9 mouse cellular contexts compared by ENCODE assay signal in the genomic region with DNA sequence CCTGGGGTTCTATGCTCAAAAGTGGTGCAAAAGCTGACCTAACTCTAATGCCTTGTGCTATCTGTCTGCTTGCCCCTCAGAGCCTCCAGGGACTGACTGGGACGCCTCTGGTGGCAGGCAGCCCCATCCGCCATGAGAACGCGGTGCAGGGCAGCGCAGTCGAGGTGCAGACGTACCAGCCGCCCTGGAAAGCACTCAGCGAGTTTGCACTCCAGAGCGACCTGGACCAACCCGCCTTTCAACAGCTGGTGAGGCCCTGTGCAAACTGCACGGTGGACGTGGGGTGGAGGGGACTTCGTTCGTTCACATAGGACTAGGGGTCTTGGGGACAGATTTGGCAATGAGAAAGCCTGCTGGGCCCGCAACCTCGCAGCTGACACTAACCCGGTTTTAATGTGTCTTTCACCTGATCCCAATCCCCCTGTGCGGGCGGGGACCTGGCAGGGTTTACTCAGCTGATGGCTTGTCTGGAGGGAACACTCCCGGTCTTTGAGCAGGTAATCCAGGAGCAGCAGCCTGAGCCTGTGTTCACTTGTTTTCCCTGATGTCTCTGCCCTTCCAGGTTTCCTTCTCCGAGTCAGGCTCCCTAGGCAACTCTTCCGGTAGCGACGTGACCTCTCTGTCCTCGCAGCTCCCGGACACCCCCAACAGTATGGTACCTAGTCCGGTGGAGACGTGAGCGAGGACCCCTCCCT. TPM values are rescaled to one million over a fixed set of nuclear protein-coding genes. Genes with fewer than 3 reads are reported as not detected.
DNase-seq lines count a peak whose midpoint lies in the region; ATAC-seq lines count a peak whose summit lies in the region.
"Had no signal": no experiment of that assay in that cellular context is flagged by ENCODE, and none has a peak within 500 bp of the region (broad histone marks: within the 10 kb centered on the region; RNA-seq: fewer than 3 reads in every experiment).

No protein-coding gene starts in this region.

- H3K27ac ChIP-seq in heart, embryonic 11.5 days (ENCODE audit: low read depth, low read length): no peak overlapping the region
- no peak overlapping the region for H3K27ac ChIP-seq in neural tube, embryonic 12.5 days

- H3K9ac ChIP-seq in heart, embryonic 11.5 days (ENCODE audit: low read depth, low read length): no peak overlapping the region
- 0 out of 2 replicates have a peak overlapping the region, but pooled peaks have one; percentile 29 for H3K9ac ChIP-seq in neural tube, embryonic 12.5 days

- H3K4me3 ChIP-seq in heart, embryonic 11.5 days (ENCODE audit: low read depth, low read length): peak overlapping the region; percentile 40
- peak overlapping the region; percentile 38 for H3K4me3 ChIP-seq in neural tube, embryonic 12.5 days

- H3K9me3 ChIP-seq in heart, embryonic 11.5 days (replicated peaks; ENCODE audit: control insufficient read depth, low read length): no peaks in the 10 kb centered on the region
- no peaks in the 10 kb centered on the region for H3K9me3 ChIP-seq in neural tube, embryonic 12.5 days

- 2% methylated on average over 30 of the region's 30 CpGs for WGBS in heart, embryonic 11.5 days (ENCODE audit: insufficient replicate concordance)
- under 1% methylated on average over 30 of the region's 30 CpGs for WGBS in neural tube, embryonic 12.5 days

- no peaks in the 10 kb centered on the region for H3K36me3 ChIP-seq in heart, embryonic 11.5 days (ENCODE audit: control insufficient read depth, insufficient read depth, low read length)
- no peaks in the 10 kb centered on the region for H3K36me3 ChIP-seq in neural tube, embryonic 12.5 days
- H3K36me3 ChIP-seq: G1E had no signal

- H3K4me2 ChIP-seq in heart, embryonic 11.5 days: peak overlapping the region; percentile 59
- H3K4me2 ChIP-seq in neural tube, embryonic 12.5 days (replicated peaks): peak overlapping the region; percentile 45

- no peak for ATAC-seq in frontal cortex, adult (ENCODE audit: low TSS enrichment)
- ATAC-seq in heart, embryonic 11.5 days (replicated peaks; ENCODE audit: insufficient number of reproducible peaks, low FRiP score, low TSS enrichment): no peak
- ATAC-seq in neural tube, embryonic 12.5 days (ENCODE audit: low FRiP score, low read depth): no peak

- peaks cover 90% of the 10 kb centered on the region for H3K27me3 ChIP-seq in heart, embryonic 11.5 days (ENCODE audit: control insufficient read depth, insufficient read depth, low read length)
- peaks cover 97% of the 10 kb centered on the region for H3K27me3 ChIP-seq in neural tube, embryonic 12.5 days (replicated peaks)

- peaks cover 28% of the 10 kb centered on the region for H3K4me1 ChIP-seq in heart, embryonic 11.5 days (ENCODE audit: control insufficient read depth, insufficient read depth, low read length)
- peaks cover 42% of the 10 kb centered on the region for H3K4me1 ChIP-seq in neural tube, embryonic 12.5 days

- peak; percentile 31 to 39 for DNase-seq in frontal cortex, postnatal 36 days (ENCODE audit: low spot score in 2 of 2)
- DNase-seq in thymus, postnatal 36 days: peak; percentile 16 to 21
- DNase-seq in thymus, adult 18-20 months: no peak
- DNase-seq in kidney, postnatal 10 days: peak; percentile 39
- DNase-seq in gastrocnemius, postnatal 14 days: no peak

- intact Hi-C loops in gastrocnemius, postnatal 14 days (cut with DNase I; ENCODE audit: low total_unique reads): no loop called here

RNA-seq across cellular contexts. Expression of a gene that starts 6.5 kb away (rescaled TPM):
- polyA plus RNA-seq in heart, embryonic 11.5 days (2014; fragmentation: Nextera tagmentation; extraction: Ambion mirVana): 0.69 and 2.1 TPM in 2 replicates
- 46.4 and 62.5 TPM in 2 replicates for polyA plus RNA-seq in neural tube, embryonic 12.5 days (2016; fragmentation: Nextera tagmentation; extraction: Ambion mirVana)
- not detected for total RNA-seq in gastrocnemius, postnatal 14 days (2021)
- total RNA-seq: G1E had no signal

RNA-seq across cellular contexts. Expression of a gene that starts 33.0 kb away (rescaled TPM):
- 283 and 296 TPM in 2 replicates for polyA plus RNA-seq in heart, embryonic 11.5 days (2014; fragmentation: Nextera tagmentation; extraction: Ambion mirVana)
- 120 and 124 TPM in 2 replicates for polyA plus RNA-seq in neural tube, embryonic 12.5 days (2016; fragmentation: Nextera tagmentation; extraction: Ambion mirVana)
- total RNA-seq in gastrocnemius, postnatal 14 days (2021): 100 to 1,000 TPM; 229 to 279 TPM

Comparison
In these comparisons a context has a peak if more than half of its experiments do, and no peak if none do; other contexts are left out.
1. DNase-seq: peak in frontal cortex, postnatal 36 days (2 of 2), thymus, postnatal 36 days (2 of 2) and kidney, postnatal 10 days (single experiment); none in thymus, adult 18-20 months (0 of 2) and gastrocnemius, postnatal 14 days (single experiment).
2. RNA of a gene that starts 6.5 kb away (polyA plus RNA-seq): 46.4 to 62.5 TPM in neural tube, embryonic 12.5 days; 0.69 to 2.1 TPM in heart, embryonic 11.5 days; every median in the first group is over 10 times any median in the second.